Mouse (Mus musculus) urinary bladder, postnatal 14 days (tissue): ENCODE measurements at regions not wholly inside any gene's neighbourhood (a gene's known extent, or its start where the extent isn't known, plus 50 kb on each side); places are given as distances from the start of the nearest gene placed in this dataset.

ENCODE experiments used
- DNase-seq: peaks from one replicate; pipeline ENCODE4 v3.0.0; 2021; ENCODE audit warnings: low spot score

GRCm38 (mm10) chr5:103305716-103306447 is 94.7 kb upstream of the Mapk10 start:
- peak; percentile 21 for DNase-seq

GRCm38 (mm10) chr5:103304975-103305374 is 93.8 kb upstream of the Mapk10 start:
- no peak for DNase-seq

GRCm38 (mm10) chr5:103302744-103303143 is 91.6 kb upstream of the Mapk10 start:
- no peak for DNase-seq

GRCm38 (mm10) chr5:103301303-103301702 is 90.2 kb upstream of the Mapk10 start:
- DNase-seq, result no peak

GRCm38 (mm10) chr5:103293953-103294352 is 82.8 kb upstream of the Mapk10 start:
- DNase-seq, result no peak

GRCm38 (mm10) chr5:103291691-103292090 is 80.6 kb upstream of the Mapk10 start:
- DNase-seq, result no peak

GRCm38 (mm10) chr5:103291219-103291618 is 80.1 kb upstream of the Mapk10 start:
- no peak for DNase-seq

- DNase-seq, result no peak
Measured at GRCm38 (mm10) chr5:103269206-103269605, 58.1 kb upstream of the Mapk10 start.

- no peak for DNase-seq
Measured at GRCm38 (mm10) chr5:103264903-103265302, 53.8 kb upstream of the Mapk10 start.

- no peak for DNase-seq
Measured at GRCm38 (mm10) chr5:103261406-103261805, 50.3 kb upstream of the Mapk10 start.
